Mouse (Mus musculus): ENCODE measurements around the gene Natd1. TPM values are rescaled to one million over a fixed set of nuclear protein-coding genes. Genes with fewer than 3 reads are reported as not detected.
"Not testable (repeated sequence)": the region's sequence is repeated elsewhere in the genome, so short reads cannot be mapped to it uniquely, and the experiment has no call there.

Natd1 gene
- polyA plus RNA-seq, 2 experiments from 2014 or later = 5.7 to 6.8 TPM

DNA sequence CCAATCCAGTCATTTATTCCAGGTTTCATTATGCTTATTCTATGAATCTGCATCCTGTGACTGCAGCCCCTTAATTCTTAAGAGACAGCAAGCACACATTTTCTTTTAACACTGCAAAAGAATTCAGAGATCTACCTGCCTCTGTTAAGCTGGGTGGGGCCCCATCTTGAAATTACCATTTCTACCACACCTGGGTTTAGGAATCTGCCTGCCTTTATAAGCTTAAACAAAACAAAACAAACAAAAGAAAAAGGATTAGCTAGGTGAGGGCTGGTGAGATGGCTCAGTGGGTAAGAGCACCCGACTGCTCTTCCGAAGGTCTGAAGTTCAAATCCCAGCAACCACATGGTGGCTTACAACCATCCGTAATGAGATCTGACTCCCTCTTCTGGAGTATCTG lies 27.6 kb downstream of the Natd1 start:
- not testable (repeated sequence) for ATAC-seq

DNA sequence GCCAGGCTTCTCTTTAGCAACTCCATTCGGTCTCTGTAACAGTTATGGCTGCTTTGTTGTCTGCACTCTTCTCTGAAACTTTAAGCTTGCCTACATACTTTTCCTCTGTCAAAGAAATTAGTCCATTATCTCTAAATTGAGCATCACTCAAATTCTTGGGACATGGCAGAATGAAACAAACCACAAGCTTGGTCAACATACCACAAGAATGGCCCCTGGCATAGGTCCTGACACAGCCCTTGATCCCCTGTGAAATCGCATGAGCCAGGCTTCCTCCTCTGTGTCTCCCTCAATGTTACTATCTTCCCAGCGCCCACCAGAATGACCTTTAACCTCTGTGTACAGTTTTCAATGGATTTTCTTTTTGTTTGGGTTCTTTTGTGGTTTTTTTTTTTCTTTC lies 32.2 kb downstream of the Natd1 start:
- no peak for ATAC-seq

DNA sequence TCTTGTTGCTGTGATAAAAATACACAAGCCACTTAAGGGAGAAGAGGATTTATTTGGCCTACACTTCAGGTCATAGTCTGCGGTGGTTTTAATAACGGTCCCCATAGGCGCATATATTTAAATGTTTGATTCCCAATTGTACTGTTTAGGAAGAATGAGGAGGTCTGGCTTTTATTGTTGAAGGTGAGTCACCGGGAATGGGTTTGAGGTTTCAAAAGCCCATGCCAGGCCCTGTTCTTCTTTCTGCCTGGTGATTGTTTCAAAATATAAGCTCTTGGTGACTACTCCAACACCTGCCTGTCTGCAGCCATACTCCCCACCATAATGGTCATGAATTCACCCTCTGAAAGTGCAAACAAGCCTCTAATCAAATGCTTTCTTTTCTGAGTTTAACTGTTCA lies 34.0 kb downstream of the Natd1 start:
- ATAC-seq = no peak

DNA sequence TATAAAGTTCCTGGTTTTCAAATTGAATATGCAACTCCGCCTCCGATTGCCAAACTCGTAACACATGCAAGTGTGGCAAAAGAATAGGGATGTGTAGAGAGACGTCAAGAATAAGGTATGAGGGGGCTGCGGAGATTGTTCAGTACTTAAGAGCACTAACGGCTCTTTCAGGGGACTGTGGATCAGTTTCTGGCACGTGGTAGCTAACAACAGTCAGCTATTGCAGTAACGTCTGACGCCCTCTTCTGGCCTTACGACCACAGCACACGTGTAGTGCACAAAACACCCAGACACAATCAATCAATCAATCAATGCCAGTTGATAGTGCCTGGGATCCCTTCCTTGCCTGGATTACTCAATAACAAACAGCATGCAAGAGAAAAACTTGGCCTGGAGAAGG lies 35.1 kb downstream of the Natd1 start:
- ATAC-seq = peak; percentile 38

DNA sequence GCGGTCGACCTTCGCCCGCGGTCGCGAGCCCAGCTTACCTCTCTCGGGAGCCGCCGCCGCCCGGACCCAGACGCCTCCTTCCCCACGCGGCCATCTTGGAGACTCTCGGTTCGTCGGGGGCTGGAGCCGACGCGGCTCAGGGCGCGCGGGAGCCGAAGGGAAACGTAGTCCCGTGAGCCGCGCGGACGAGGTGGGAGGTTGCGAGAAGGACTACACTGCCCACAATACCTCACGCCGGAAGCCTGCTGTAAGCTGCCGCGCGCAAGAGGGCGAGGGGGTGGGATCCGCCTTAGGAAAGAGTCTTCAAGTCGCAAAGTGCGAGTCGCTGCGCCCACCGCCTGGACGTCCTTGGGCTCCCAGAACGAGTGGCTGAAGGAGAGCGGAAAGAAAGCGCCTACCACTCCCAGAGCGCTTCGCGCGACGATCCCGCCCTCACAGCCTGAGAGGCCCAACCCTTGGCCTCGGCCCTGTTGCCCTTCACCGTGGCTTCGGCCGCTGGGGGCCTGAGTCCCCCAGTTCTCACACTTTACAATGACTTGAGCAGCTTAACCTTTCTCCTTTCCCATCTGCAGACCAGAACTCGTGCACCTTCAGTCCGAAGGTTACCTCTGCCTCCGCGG lies 35.8 kb downstream of the Natd1 start, which contains the start of gene Tmem11:
Gene Tmem11 (minus strand): TSS at position 598 of the 620 bp plus-strand sequence.
- ATAC-seq = peak; percentile 96

DNA sequence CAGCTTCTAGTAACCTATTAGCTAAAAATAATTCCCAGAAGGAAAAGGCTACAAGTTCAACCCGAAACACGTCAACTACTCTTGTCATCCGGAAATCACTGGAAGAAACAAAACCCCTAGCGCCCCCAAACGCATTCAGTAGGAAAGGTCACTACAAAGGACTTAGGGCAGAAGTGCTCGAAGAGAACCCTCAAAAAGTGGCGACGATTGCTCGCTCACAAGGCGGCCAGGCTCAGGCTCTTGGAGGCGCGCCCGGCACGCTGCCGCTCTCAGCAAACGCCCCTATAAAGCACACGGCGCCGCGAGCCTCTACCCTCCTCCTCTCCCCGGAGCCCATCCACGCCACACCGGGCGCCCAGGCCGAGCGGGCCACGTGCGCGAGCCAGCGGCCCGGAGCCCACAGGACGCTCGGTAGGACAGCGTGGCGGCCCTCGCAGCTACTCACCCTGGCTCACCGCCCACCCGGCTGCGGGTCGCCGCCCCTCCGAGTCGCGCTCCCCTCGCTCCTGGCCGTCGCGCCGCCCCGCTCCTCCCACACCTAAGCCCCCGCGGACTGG lies 36.4 kb downstream of the Natd1 start:
- ATAC-seq = peak; percentile 17

DNA sequence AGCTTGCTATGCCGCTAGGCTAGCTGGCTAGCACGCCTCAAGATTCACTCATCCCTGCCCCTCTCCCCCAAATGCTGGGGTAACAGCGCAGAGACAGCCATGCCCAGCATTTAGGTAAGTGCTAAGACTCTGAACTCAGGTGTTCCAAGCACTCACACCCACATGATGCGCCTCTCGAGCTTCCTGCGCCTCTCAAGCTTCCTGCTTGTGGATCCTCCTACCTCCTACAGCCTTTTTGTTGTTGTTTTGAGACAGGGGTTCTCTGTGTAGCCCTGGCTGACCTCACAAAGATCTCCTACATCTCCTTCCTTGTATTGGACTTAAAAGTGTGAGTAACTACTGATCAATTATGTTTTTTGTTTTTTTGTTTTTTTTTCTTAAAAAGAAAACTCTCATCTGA lies 41.4 kb downstream of the Natd1 start:
- ATAC-seq = peak; percentile 57

DNA sequence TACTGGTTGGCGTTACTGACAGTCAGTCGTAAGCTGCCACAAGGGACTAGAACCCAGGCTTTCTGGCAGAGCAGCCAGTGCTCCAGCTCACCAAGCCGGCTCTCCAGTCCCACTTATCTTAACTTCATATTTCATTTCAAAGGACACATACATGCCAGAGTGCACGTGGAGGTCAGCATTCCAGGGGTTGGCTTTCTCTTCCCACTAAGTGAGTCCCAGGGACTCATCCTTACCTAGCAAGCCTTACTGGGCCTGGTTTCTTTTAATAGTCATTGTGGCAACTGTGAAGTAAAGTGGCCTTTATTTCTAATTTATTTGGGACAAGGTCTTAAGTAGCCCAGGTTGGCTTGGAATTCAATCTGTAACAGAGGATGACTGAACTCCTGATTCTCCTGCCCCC lies 43.1 kb downstream of the Natd1 start:
- ATAC-seq = no peak

DNA sequence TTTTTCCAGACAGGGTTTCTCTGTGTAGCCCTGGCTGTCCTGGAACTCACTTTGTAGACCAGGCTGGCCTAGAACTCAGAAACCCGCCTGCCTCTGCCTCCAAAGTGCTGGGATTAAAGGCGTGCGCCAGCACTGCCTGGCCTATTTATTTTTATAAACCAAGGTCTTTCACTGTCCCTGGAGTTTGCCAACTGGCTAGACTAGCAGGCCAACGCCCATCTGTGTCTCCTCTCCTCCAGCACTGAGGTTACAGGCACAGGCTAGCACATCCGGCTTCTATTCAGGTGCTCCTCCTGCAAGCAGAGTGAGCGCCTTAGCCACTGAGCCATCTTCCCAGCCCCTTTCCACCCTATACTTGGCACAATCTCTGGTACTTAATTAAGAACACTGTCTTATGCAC lies 45.1 kb downstream of the Natd1 start:
- ATAC-seq = not testable (repeated sequence)

DNA sequence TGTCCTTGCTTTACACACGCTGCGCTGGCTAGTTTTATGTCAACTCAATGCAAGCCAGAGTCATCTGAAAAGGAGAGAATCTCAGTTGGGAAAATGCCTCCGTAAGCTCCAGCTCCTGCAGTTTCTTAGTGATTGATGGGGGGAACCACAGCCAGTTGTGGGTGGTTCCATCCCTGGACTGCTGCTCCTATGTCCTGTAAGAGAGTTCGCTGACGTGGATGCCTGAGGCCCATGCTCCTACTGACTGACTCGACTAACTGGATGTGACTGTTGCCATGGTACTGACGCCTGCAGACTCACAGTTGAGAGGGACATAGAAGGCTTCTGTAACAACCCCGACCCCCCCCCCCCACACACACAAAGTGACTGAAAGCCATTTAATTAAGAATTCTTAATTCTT lies 46.6 kb downstream of the Natd1 start:
- no peak for ATAC-seq

DNA sequence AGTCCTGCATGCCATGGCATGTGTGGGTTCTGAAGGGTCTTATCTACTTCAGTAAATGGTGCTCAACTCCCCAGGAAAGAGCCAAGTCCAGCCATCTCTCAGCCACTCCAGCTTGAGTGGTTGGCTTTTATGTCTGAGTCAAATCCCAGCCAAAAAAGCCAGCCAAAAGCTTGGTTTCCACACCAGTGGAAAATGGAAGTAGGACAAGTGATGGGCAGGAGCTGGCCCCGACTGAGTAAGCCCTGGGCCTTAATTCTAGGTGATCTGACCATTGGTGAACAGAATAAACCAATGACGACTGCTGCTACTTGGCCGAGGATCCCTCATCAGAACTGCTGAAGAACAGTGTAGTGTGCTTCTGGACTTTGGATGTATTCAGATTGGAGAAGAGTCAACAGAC lies 47.1 kb downstream of the Natd1 start:
- no peak for ATAC-seq

DNA sequence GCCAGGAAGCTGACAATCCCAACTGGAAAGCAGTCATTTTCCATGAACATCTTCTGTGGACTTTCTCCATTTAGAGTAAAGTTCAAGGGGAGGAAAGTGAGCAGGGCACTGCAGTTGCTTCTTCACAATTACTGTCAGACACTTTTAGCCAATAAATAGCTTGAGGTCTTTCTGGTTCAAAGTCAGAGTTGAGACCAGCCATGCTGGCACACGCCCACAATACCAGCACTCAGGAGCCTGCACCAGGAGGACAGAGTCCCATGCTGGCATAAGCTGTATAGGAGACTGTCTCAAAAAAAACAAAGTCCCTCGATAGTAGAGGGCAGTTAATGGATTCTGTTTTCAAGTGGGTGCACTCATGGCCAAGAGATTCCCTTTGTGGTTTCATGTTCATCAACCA lies 48.5 kb downstream of the Natd1 start:
- ATAC-seq = no peak

DNA sequence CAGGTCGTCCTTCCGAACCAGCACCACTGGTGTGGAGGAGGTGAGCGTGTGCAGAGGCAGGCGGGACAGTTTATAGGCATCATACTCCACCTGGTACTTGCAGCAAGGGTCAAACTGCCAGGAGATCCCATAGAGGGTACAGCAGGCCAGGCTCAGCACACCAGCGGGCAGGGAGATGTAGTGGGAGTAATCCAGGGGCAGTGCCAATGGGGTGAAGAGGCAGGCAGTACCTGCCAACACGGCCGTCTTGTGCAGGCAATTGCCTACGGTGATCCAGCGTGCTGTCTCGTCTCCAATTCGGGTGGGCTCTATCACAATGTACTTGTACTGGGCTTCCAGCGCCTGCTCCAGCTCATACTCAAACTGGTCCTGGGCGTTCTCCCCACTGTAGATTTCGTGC lies 49.6 kb downstream of the Natd1 start:
- no peak for ATAC-seq

DNA sequence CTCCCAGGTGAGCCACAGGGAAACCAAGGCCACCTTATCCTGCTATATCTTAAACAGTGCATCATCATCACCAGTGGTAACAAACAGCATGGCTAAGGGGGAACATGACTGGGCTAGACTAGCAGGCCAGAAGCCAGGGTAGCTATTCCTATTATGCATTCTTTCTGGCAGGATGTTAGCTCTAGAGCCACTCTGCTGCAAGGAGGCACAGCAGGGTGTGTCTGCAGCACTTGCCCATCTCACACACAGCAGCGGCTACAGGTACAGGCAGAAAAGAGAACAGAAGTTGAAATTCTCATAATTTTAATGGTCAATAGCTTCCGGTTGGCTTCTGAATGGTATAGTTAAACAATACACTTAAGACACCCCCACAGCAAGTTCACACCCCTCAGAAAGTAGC lies 50.4 kb downstream of the Natd1 start:
- no peak for ATAC-seq

DNA sequence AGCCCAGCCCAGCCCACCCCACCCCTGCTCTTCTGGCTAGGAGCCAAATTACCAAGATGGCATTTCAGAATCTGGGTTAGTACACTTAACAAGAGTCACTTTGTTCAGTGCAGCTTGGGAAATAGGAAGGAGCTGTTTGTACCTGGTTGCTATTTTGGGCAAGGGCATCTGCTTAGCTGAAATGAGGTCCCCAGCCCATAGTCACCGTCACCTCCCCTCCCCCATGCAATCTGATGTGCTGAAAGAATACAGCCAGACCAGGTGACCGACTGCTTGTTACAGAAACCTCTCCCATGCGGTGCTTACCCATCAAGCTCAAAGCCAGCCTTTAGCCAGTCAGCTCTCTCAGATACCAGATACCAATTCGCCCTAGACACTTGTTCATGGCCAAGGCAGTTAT lies 51.4 kb downstream of the Natd1 start:
- no peak for ATAC-seq

DNA sequence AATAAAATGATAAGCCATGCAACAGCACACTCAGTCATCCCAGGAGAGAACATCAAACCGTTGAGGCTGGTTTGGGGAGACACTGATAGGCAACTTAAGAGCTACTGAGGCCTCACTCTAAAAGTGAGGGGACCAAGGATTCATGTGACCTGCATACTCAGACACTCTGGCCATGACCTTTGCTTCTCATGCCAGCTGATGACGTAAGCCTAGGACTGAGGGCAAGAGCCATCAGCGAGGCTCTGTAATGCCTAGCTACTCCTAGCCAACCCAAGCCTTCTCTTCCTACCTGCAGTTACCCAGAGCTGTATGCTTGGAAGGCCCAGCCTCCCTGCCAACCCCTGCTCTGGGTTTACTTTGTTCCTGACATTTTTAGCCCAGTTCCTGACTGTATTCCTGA lies 52.6 kb downstream of the Natd1 start:
- ATAC-seq = no peak

DNA sequence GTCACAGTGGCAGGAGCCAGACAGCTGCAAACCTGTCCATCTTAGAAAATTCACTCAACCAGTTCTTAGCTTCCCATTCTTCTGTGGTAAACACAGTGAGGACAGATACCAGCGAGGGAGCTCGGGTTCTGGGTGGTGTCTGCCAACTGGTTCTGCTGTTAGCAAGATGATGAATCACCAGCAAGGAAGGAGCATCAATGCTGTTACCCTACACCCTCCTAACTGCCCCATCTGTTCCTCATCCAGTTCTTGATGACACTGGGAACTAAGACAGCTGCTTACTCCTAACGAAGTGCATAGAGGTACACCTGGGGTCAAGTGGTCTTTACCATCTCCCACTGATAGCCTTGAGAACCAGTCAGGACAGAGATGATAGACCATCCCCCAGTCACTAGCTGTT lies 58.0 kb downstream of the Natd1 start:
- no peak for ATAC-seq

Other genes with a start within 250 kb of the Natd1 start
- 10 to 100 TPM in 1 of 2 experiments, 1 to 10 TPM in 1; 6.2 to 10.4 TPM for gene Llgl1, start 215.0 kb downstream of the Natd1 start, polyA plus RNA-seq (2017; shearing (Covaris generic))
- 10 to 100 TPM; 65.2 to 84.7 TPM for gene Flii, start 187.5 kb downstream of the Natd1 start, polyA plus RNA-seq (2017; shearing (Covaris generic))
- gene Mief2, start 186.4 kb downstream of the Natd1 start, polyA plus RNA-seq (2017; shearing (Covaris generic)) = 10 to 100 TPM in 1 of 2 experiments, 1 to 10 TPM in 1; 9.9 to 12.0 TPM
- 10 to 100 TPM in 1 of 2 experiments, 1 to 10 TPM in 1; 9.8 to 10.6 TPM for gene Top3a, start 137.4 kb downstream of the Natd1 start, polyA plus RNA-seq (2017; shearing (Covaris generic))
- gene Smcr8, start 137.2 kb downstream of the Natd1 start, polyA plus RNA-seq (2017; shearing (Covaris generic)) = 1 to 10 TPM; 4.5 to 6.2 TPM
- 10 to 100 TPM; 13.1 to 19.7 TPM for gene Shmt1, start 103.0 kb downstream of the Natd1 start, polyA plus RNA-seq (2017; shearing (Covaris generic))
- gene Dhrs7b, start 84.1 kb downstream of the Natd1 start, polyA plus RNA-seq (2017; shearing (Covaris generic)) = 10 to 100 TPM; 18.7 to 19.1 TPM
- 10 to 100 TPM; 27.9 to 28.2 TPM for gene Tmem11, start 35.5 kb downstream of the Natd1 start, polyA plus RNA-seq (2017; shearing (Covaris generic))
- 10 to 100 TPM; 58.3 to 66.8 TPM for gene Map2k3, start 17.3 kb upstream of the Natd1 start, polyA plus RNA-seq (2017; shearing (Covaris generic))
- not detected for gene Kcnj12, start 107.8 kb upstream of the Natd1 start, polyA plus RNA-seq (2017; shearing (Covaris generic))
- gene Tnfrsf13b, start 212.0 kb upstream of the Natd1 start, polyA plus RNA-seq (2017; shearing (Covaris generic)) = 10 to 100 TPM; 59.6 to 72.1 TPM